Mouse (Mus musculus) C2C12 (cell line): ENCODE measurements around the gene Mfsd2b.

Experiments used
- CEBPB ChIP-seq: IDR thresholded peaks from one replicate; pipeline ENCODE4 v1.6.1; 2011; ENCODE audit warnings: low read depth, mild to moderate bottlenecking, control low read depth, moderate library complexity
- CTCF ChIP-seq: IDR thresholded peaks from one replicate; pipeline ENCODE4 v1.5.1; 2011; ENCODE audit not compliant: control insufficient read depth, insufficient read depth, insufficient read length
- FOSL1 ChIP-seq: IDR thresholded peaks from one replicate; pipeline ENCODE4 v1.8.0; 2011; ENCODE audit warnings: mild to moderate bottlenecking, low read length; ENCODE audit not compliant: poor library complexity, insufficient read depth, severe bottlenecking
- MAX ChIP-seq: IDR thresholded peaks from one replicate; pipeline ENCODE4 v1.6.1; 2011; ENCODE audit warnings: mild to moderate bottlenecking, control low read depth
- MYOD1 ChIP-seq: IDR thresholded peaks from one replicate; pipeline ENCODE4 v1.6.1; 2011; ENCODE audit warnings: low read depth; ENCODE audit not compliant: control insufficient read depth, insufficient read length
- USF1 ChIP-seq: IDR thresholded peaks from one replicate; pipeline ENCODE4 v1.6.1; 2011; ENCODE audit warnings: low read depth, mild to moderate bottlenecking, control low read depth, moderate library complexity

DNA sequence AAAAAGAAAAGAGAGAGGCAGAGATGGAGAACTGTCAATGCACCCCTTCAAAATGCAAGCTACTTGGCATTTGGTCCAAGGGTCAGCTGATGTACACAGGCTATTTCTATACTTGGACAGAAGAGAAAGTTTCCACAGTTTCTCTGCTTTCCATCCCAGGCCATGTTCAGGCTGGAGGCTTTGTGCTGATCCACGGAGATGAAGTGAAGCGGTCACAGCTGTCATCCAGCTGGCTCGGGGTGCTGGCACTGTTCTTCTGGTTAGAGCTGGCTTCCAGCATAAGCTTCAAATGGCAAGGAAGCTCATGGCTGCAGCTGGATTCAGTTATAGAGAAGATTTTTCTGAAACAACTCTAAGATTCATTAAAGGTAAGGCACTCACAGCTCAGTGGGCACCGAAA lies 60.5 kb downstream of the Mfsd2b start:
- no peak for TF ChIP-seq CTCF
- no peak for TF ChIP-seq CEBPB
- no peak for TF ChIP-seq USF1
- no peak for TF ChIP-seq MAX
- no peak for TF ChIP-seq MYOD1
- TF ChIP-seq FOSL1 = no peak
